Comparison of ENCODE assay signal across 29 mouse cellular contexts in the genomic region with DNA sequence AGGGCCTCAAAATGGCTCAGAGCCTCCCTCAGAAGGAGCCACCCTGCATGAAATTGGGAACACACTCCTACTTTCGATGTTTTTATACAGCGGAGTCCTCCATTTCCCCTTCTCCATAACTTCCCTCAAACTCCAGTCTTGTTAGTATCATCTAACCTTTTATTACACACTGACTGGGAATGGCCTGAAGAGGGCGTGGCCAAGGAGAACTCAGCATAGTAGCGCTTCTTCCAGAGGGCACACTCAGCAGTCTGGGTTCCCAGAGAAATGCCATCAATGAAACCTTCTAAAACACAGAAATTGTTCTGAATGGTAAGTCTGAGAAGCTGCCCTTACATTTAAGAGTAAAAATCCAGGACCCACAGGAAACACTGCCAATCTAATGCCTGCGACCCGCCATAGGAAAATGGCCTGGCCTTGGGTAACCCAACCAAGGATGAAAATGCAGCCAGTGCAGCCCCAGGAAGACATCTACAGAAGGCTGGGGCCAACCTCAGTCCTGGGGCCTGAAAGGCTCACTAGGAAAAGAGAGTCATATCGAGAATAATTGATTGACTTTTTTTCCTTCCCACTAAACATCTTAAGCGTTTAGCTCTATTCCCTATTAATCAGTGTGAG.
DNase-seq lines count a peak whose midpoint lies in the region; ATAC-seq lines count a peak whose summit lies in the region.
"Had no signal": no experiment of that assay in that cellular context is flagged by ENCODE, and none has a peak within 500 bp of the region (broad histone marks: within the 10 kb centered on the region; RNA-seq: fewer than 3 reads in every experiment).

No protein-coding gene starts in this region.

- ATAC-seq in intestine, embryonic 14.5 days (replicated peaks; ENCODE audit: low FRiP score, low TSS enrichment, low read depth) = 0 out of 2 replicates have a peak, but pooled peaks have one; percentile 3
- ATAC-seq in stomach, embryonic 14.5 days (ENCODE audit: insufficient number of reproducible peaks, insufficient read depth, low FRiP score, low read depth) = no peak
- ATAC-seq: CD4-positive, CD25-positive, alpha-beta regulatory T cell, adult 4 months; forebrain, embryonic 14.5 days; hindbrain, postnatal 0 days; midbrain, embryonic 15.5 days had no signal

- H3K4me2 ChIP-seq in intestine, embryonic 14.5 days (ENCODE audit: low read length) = no peak overlapping the region
- H3K4me2 ChIP-seq in stomach, embryonic 14.5 days (replicated peaks; ENCODE audit: low read depth, low read length) = no peak overlapping the region
- H3K4me2 ChIP-seq: heart, embryonic 15.5 days; limb, embryonic 12.5 days; liver, embryonic 15.5 days; lung, embryonic 14.5 days; midbrain, embryonic 15.5 days; neural tube, embryonic 15.5 days had no signal

- no peak overlapping the region for H3K9ac ChIP-seq in intestine, embryonic 14.5 days (ENCODE audit: low read length)
- no peak overlapping the region for H3K9ac ChIP-seq in stomach, embryonic 14.5 days (replicated peaks; ENCODE audit: low read depth, low read length)
- H3K9ac ChIP-seq: heart, embryonic 15.5 days; limb, embryonic 12.5 days; liver, embryonic 15.5 days; lung, embryonic 14.5 days; midbrain, embryonic 15.5 days; neural tube, embryonic 15.5 days had no signal

- H3K4me3 ChIP-seq in intestine, embryonic 14.5 days (ENCODE audit: low read depth, low read length) = no peak overlapping the region
- no peak overlapping the region for H3K4me3 ChIP-seq in stomach, embryonic 14.5 days (ENCODE audit: low read depth, low read length)
- H3K4me3 ChIP-seq: erythroblast, embryonic 14.5 days; heart, embryonic 10.5 days; heart, embryonic 15.5 days; layer of hippocampus, adult 2 months; left cerebral cortex, adult 2 months; limb, embryonic 12.5 days; liver, embryonic 15.5 days; midbrain, embryonic 10.5 days; midbrain, embryonic 15.5 days; neural tube, embryonic 15.5 days had no signal

- H3K36me3 ChIP-seq in intestine, embryonic 14.5 days (ENCODE audit: control insufficient read depth, insufficient read depth, low read length) = no peaks in the 10 kb centered on the region
- H3K36me3 ChIP-seq in stomach, embryonic 14.5 days (ENCODE audit: control insufficient read depth, insufficient read depth, low read length) = no peaks in the 10 kb centered on the region
- H3K36me3 ChIP-seq: heart, embryonic 10.5 days; heart, embryonic 15.5 days; limb, embryonic 12.5 days; liver, embryonic 15.5 days; midbrain, embryonic 10.5 days; midbrain, embryonic 15.5 days; neural tube, embryonic 15.5 days had no signal

- 0 out of 2 replicates have a peak overlapping the region, but pooled peaks have one; percentile 11 for H3K27ac ChIP-seq in intestine, embryonic 14.5 days (ENCODE audit: low read depth)
- H3K27ac ChIP-seq in stomach, embryonic 14.5 days (ENCODE audit: low read length) = peak overlapping the region; percentile 28; the same call in 1 of the 2 replicates
- H3K27ac ChIP-seq: heart, embryonic 10.5 days; heart, embryonic 15.5 days; hindbrain, postnatal 0 days; layer of hippocampus, adult 2 months; left cerebral cortex, adult 2 months; limb, embryonic 12.5 days; liver, embryonic 15.5 days; midbrain, embryonic 10.5 days; midbrain, embryonic 15.5 days; neural tube, embryonic 15.5 days had no signal

- H3K4me1 ChIP-seq in intestine, embryonic 14.5 days (replicated peaks; ENCODE audit: control insufficient read depth, insufficient read depth, low read length) = peaks cover 9% of the 10 kb centered on the region; the same call in 1 of the 2 replicates
- H3K4me1 ChIP-seq in stomach, embryonic 14.5 days (ENCODE audit: control insufficient read depth, insufficient read depth, low read length) = peaks cover 3% of the 10 kb centered on the region; the same call in 1 of the 2 replicates
- H3K4me1 ChIP-seq: liver, embryonic 15.5 days; midbrain, embryonic 15.5 days; neural tube, embryonic 15.5 days had no signal

- no peaks in the 10 kb centered on the region for H3K27me3 ChIP-seq in intestine, embryonic 14.5 days (replicated peaks; ENCODE audit: control insufficient read depth, insufficient read depth, low read length)
- H3K27me3 ChIP-seq in stomach, embryonic 14.5 days (ENCODE audit: control insufficient read depth, insufficient read depth, low read length) = no peaks in the 10 kb centered on the region
- H3K27me3 ChIP-seq: heart, embryonic 15.5 days; limb, embryonic 12.5 days; liver, embryonic 15.5 days; midbrain, embryonic 15.5 days; neural tube, embryonic 15.5 days had no signal

- 75% methylated on average over 8 of the region's 8 CpGs for WGBS in intestine, embryonic 14.5 days
- WGBS in stomach, embryonic 14.5 days = 66% methylated on average over 8 of the region's 8 CpGs

- H3K9me3 ChIP-seq in intestine, embryonic 14.5 days (ENCODE audit: control insufficient read depth, low read length) = no peaks in the 10 kb centered on the region
- H3K9me3 ChIP-seq in stomach, embryonic 14.5 days (ENCODE audit: control insufficient read depth, low read depth, low read length) = no peaks in the 10 kb centered on the region
- H3K9me3 ChIP-seq: heart, embryonic 10.5 days; heart, embryonic 15.5 days; limb, embryonic 12.5 days; liver, embryonic 15.5 days; midbrain, embryonic 10.5 days; midbrain, embryonic 15.5 days; neural tube, embryonic 15.5 days had no signal

- peak; percentile 51 for DNase-seq in kidney, adult 9 months
- no peak for DNase-seq in kidney, postnatal 10 days
- peak; percentile 27 for DNase-seq in 3T3-L1 (ENCODE audit: low read depth, low spot score)
- peak; percentile 52 for DNase-seq in intestine, embryonic 14.5 days (ENCODE audit: low spot score)
- no peak for DNase-seq in lung, postnatal 36 days
- DNase-seq in gastrocnemius, adult 8-10 months (ENCODE audit: low spot score in 2 of 2) = no peak
- no peak for DNase-seq in adrenal gland, postnatal 25 days
- DNase-seq: adrenal gland, postnatal 36 days; cerebellum, adult 18-20 months; cerebellum, postnatal 10 days; lung, embryonic 14.5 days; lung, postnatal 14 days; right cerebral cortex, postnatal 25 days; thymus, adult 18-20 months; thymus, postnatal 25 days had no signal

Comparison
In these comparisons a context has a peak if more than half of its experiments do, and no peak if none do; other contexts are left out.
1. DNase-seq: peak in kidney, adult 9 months (single experiment), 3T3-L1 (single experiment) and intestine, embryonic 14.5 days (single experiment); none in kidney, postnatal 10 days (single experiment), lung, postnatal 36 days (single experiment), gastrocnemius, adult 8-10 months (0 of 2) and adrenal gland, postnatal 25 days (single experiment).